Mouse (Mus musculus): ENCODE data around the gene Serpinb1c.
A peak's percentile ranks its signal among the peaks of the same experiment; 100 is the strongest.
"Not testable (repeated sequence)": the region's sequence is repeated elsewhere in the genome, so short reads cannot be mapped to it uniquely, and the experiment has no call there.

Serpinb1c gene

GRCm38 (mm10) chr13:32865591-32865990 lies 32.4 kb downstream of the Serpinb1c start:
- 0 out of 2 replicates have a peak, but pooled peaks have one; percentile 47 for ATAC-seq (ENCODE audit: low TSS enrichment)

GRCm38 (mm10) chr13:32864529-32864928 lies 33.5 kb downstream of the Serpinb1c start:
- ATAC-seq (ENCODE audit: low TSS enrichment): not testable (repeated sequence)

DNA sequence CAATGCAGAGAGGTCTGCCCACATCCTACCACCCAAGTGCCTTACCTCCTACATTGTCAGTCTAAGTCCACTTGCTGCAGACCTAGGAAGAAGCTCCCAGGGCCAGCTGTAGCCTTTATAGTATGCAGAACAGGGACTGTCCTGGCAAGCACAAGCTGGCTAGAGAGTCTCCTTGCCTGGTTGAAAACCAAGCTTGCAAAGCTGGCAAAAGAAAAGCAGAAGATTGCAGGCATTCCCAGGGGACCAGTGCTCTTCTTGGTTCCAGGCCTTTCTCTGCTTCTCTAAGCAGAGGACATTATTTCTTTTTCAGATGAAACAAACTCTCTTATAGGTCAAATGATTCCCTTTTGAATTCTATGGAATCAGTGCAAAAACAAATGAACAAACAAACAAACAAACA lies 34.6 kb downstream of the Serpinb1c start:
- no peak for ATAC-seq (ENCODE audit: low TSS enrichment)

DNA sequence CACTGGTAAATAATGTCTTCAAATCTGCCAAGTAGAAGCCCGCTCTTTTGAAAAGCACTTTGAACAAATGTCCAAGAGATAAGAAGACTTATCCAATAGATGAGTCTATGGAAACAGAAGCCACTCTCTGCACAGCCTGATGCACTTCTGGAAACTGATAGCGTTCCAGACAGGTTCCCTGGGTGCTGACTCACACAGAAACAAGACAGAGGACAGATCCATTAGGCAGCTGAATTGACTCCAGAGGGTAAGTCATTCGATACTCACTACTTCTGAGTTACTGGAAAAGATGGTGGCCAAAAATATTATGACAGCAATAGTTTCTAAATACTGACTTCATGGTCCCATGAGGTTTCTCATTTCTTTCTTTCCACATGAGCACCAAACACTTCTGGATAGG lies 37.2 kb downstream of the Serpinb1c start:
- no peak for ATAC-seq (ENCODE audit: low TSS enrichment)

DNA sequence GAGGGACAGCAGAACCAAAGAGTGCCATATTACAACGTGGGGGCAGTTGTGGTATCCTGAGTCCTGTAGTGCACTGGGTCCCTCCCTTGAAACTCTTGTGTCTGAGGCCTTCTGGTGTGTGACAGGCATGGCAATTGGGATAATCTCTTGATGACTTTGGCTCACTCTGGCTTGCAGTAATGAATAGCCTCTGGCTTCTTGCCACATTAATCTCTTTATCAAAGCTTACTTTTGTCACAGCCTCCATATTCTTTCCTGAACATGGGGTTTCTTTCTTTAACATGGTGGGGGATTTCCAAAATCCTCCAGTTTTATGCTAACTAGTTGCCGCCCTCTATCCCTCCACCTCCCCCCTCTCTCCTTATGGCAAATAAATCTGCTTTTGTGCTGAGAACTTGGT lies 44.9 kb downstream of the Serpinb1c start:
- no peak for ATAC-seq (ENCODE audit: low TSS enrichment)

GRCm38 (mm10) chr13:32852539-32852938 lies 45.5 kb downstream of the Serpinb1c start:
- ATAC-seq (ENCODE audit: low TSS enrichment): no peak

GRCm38 (mm10) chr13:32851967-32852366 lies 46.0 kb downstream of the Serpinb1c start:
- peak; percentile 96 for ATAC-seq (ENCODE audit: low TSS enrichment)

GRCm38 (mm10) chr13:32850668-32851404 lies 47.2 kb downstream of the Serpinb1c start, which contains the start of gene Serpinb1a:
TSS of gene Serpinb1a (minus strand) at chr13:32851185.
- ATAC-seq (ENCODE audit: low TSS enrichment): no peak

DNA sequence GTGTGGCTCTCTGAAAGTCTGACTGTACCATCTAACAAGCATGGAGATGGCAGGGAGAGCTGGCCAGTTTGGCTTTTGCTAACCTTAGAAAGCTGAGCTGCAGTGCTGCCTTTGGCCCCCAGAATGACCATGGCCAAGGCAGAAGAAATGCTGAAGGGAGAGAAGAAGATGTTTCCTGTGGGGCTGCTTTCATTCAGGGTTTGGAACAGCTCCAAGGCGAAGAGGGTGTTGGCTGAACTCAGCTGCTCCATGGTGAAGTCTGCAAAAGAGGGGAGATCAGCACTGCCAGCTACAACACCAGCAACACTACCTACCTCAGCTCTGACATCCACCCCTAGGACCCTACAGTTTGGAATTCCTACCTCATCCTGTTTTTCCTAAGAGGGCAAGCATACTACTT lies 47.9 kb downstream of the Serpinb1c start:
- no peak for ATAC-seq (ENCODE audit: low TSS enrichment)

- ATAC-seq (ENCODE audit: low TSS enrichment): no peak
These were observed 48.4 kb downstream of the Serpinb1c start for GRCm38 (mm10) chr13:32849531-32850123.

DNA sequence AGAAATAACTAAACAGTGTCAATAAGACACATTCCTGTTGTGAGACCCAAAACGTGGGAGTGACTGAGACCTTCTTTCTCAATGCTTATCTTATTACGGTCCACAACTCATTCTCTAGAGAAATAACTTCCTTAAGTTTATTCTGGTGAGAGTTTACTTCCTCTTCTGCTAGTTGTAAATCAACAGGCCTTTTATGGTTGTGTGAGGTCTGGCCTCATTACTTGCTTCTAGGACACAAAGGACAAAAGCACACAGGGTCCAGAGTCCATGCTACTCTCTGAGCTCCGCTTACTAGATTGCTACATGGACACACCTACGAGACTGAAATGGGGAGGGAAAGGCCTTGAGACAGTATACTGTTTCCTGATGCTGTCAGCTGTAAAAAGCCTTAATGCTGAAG lies 48.9 kb downstream of the Serpinb1c start:
- ATAC-seq (ENCODE audit: low TSS enrichment): no peak

DNA sequence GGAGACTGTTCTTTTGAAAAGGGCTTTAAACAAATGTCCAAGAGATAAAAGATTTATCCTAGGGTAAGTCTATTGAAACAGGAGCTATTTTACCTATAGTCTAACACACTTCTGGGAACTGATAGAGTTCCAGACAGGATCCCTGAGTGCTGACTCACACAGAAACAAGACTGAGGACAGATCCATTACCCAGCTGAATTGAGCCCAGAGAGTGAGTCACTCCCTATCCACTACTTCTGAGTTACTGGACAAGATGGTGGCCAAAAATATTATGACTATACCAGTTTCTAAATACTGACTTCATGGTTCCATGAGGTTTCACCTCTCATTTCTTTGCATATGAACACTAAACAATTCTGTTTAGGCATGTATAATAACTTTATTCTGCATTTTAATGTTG lies 51.8 kb downstream of the Serpinb1c start:
- no peak for ATAC-seq (ENCODE audit: low TSS enrichment)

DNA sequence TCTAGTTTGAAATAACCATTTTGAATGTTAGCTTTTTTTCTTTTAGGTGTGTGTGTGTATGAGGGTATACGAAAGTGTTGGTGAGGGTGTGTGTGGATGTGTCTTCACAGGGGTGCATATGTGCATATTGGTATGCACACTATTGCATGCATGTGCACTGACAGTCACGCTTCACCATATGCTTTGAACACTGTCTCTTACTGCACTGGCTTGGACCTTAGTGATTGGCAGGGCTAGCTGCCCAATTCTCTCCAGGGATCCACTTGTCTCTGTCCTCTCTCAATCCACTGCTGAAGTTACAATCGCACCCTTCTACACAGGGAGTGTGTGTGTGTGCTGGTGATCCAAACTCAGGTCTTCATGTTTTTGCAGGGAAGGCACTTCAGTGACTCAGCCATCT lies 56.7 kb downstream of the Serpinb1c start:
- ATAC-seq (ENCODE audit: low TSS enrichment): no peak

DNA sequence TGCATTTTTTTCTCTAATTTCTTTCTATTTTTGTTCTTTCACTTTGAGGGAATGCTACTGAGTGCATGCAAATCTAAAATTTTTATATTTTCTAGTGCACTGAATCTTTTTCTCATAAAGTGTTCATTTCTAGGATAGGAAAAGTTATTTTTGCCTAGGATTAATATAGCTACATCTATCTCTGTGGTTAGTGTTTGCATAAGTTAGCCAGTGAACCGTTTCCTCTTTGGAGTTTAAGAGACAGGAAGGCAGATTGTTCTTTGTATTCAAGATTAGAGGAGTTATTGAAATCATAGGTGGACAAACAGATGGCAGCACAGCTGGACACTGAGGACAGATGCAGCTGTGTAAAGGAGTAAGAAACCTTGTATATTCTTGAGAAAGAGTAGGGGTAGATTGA lies 58.7 kb downstream of the Serpinb1c start:
- peak; percentile 91 for ATAC-seq (ENCODE audit: low TSS enrichment)

- ATAC-seq (ENCODE audit: low TSS enrichment): no peak
These were observed 63.5 kb downstream of the Serpinb1c start for GRCm38 (mm10) chr13:32834513-32834912.

DNA sequence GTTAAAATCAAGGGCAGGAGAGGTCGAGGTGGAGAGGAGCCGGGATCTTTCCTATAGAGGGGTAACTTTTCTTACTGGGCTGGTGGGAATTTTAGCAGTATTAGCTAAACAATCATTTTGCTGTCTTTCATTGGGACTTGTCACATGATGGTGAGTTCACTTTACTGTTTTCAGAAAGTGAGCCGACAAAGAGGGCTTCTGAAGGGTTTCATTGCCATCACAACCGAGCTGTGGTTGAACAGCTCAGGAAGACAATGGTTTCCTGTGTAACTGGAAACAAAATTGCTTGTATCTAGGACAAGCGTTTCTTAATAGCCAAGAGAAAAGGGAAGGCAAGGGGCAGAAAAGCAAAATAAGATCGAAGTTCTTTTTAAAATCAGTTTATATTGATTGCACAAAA lies 64.8 kb downstream of the Serpinb1c start:
- ATAC-seq (ENCODE audit: low TSS enrichment): peak; percentile 38; the same call in 1 of the 2 replicates

GRCm38 (mm10) chr13:32832776-32833175 lies 65.2 kb downstream of the Serpinb1c start:
- ATAC-seq (ENCODE audit: low TSS enrichment): 0 out of 2 replicates have a peak, but pooled peaks have one; percentile 36

DNA sequence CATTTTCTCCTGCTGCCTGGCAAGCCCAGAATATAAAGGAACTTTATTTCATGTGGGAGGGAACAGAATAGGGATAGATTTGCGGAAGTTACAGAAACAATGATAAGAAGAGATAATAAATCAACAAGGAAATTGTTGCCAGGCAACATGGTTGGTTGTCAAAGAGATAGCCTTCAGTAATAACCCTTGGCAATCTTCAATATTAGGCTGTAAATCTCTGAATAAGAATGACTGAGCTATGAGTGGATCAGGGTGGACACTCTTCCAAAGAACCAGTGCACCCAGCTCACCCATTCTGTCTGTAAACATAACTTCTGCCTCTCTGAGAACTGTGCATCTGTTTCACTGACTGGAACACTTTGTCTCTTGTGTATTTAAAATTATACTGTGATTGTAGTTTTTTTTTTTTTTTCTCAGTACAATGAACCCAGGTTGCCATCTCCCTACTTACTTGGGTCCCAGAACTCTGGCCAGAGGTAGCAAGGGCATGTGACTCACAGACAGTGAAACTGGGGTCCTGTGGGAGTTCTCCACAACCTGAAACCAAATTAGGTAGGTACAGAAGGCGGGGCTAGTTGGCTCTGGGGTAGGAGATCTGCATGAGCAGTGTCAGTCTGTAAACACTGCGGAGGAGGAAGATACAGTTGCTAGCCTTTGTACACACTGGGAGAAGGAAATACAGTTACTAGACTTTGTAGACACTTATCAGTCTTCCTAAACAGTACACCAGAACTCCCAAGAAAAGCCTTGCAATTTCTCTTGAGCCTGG lies 66.3 kb downstream of the Serpinb1c start:
- ATAC-seq (ENCODE audit: low TSS enrichment): no peak
